Comparison of ENCODE assay signal across 10 mouse cellular contexts in the genomic region with DNA sequence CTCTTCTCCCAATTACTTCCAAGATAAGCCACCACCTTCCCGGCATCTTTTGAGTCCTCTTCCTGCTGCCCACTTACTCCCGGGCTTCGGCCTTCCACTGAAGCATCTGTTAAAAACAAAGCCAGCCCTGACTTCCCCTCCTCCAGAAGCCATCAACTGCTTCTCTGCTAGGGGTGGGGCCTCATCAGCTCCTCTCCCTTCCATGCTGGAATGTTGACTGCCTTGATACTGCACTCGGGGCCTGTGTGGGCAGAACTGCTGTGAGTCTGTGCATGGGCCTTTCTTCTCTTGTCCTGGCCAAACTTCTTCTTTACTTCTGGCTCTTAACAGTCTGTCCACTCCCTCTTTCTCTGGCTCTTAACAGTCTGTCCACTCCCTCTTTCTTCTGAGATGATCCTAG.
DNase-seq lines count a peak whose midpoint lies in the region; ATAC-seq and TF ChIP-seq lines count a peak whose summit lies in the region.
"Had no signal": no experiment of that assay in that cellular context is flagged by ENCODE, and none has a peak within 500 bp of the region (broad histone marks: within the 10 kb centered on the region; RNA-seq: fewer than 3 reads in every experiment).

No protein-coding gene starts in this region.

- H3K9ac ChIP-seq in limb, embryonic 11.5 days (ENCODE audit: low read length) = no peak overlapping the region
- H3K9ac ChIP-seq in limb, embryonic 14.5 days (ENCODE audit: low read depth, low read length, severe bottlenecking) = no peak overlapping the region

- ATAC-seq in limb, embryonic 11.5 days (ENCODE audit: insufficient number of reproducible peaks, low FRiP score, low TSS enrichment, low read depth) = 0 out of 2 replicates have a peak, but pooled peaks have one; percentile 71
- ATAC-seq in limb, embryonic 14.5 days (ENCODE audit: low FRiP score, low read depth) = no peak

- no peaks in the 10 kb centered on the region for H3K9me3 ChIP-seq in limb, embryonic 11.5 days (ENCODE audit: control insufficient read depth, low read length)
- no peaks in the 10 kb centered on the region for H3K9me3 ChIP-seq in limb, embryonic 10.5 days (replicated peaks)
- H3K9me3 ChIP-seq in limb, embryonic 14.5 days (ENCODE audit: control insufficient read depth, low read length) = no peaks in the 10 kb centered on the region

- intact Hi-C loops in left cerebral cortex, postnatal 10 days (cut with DNase I) = no loop called here

- peak; percentile 37 for DNase-seq in adrenal gland, postnatal 14 days
- no peak for DNase-seq in adrenal gland, postnatal 10 days
- peak; percentile 31 for DNase-seq in limb, embryonic 11.5 days (ENCODE audit: low spot score)
- no peak for DNase-seq in limb, embryonic 10.5 days (ENCODE audit: low spot score)
- peak; percentile 12 for DNase-seq in embryo, embryonic 9.5 days (ENCODE audit: extremely low spot score)
- DNase-seq in limb, embryonic 14.5 days (ENCODE audit: low spot score) = peak; percentile 35
- no peak for DNase-seq in left cerebral cortex, postnatal 10 days (ENCODE audit: extremely low spot score in 1 of 2, low spot score in 2 of 2)
- DNase-seq in urinary bladder, postnatal 25 days (ENCODE audit: low spot score) = no peak
- DNase-seq: cerebellum, adult 11-12 months; thymus, adult 18-20 months had no signal

- no peaks in the 10 kb centered on the region for H3K36me3 ChIP-seq in limb, embryonic 11.5 days (ENCODE audit: control insufficient read depth, insufficient read depth, low read length)
- peaks cover 18% of the 10 kb centered on the region for H3K36me3 ChIP-seq in limb, embryonic 10.5 days
- H3K36me3 ChIP-seq in limb, embryonic 14.5 days (ENCODE audit: control insufficient read depth, insufficient read depth, low read length) = 0 out of 2 replicates have a peak, but pooled peaks cover 2% of the 10 kb centered on the region

- H3K4me3 ChIP-seq in limb, embryonic 11.5 days (ENCODE audit: low read depth, low read length) = no peak overlapping the region
- no peak overlapping the region for H3K4me3 ChIP-seq in limb, embryonic 10.5 days
- no peak overlapping the region for H3K4me3 ChIP-seq in limb, embryonic 14.5 days (replicated peaks; ENCODE audit: low read length)

- 9% methylated on average over 4 of the region's 4 CpGs for WGBS in limb, embryonic 11.5 days
- 19% methylated on average over 4 of the region's 4 CpGs for WGBS in limb, embryonic 10.5 days
- WGBS in limb, embryonic 14.5 days = 8% methylated on average over 4 of the region's 4 CpGs

- no peak for TF ChIP-seq POLR2A in limb, embryonic 14.5 days (IDR thresholded peaks at IDR 0.05; ENCODE audit: borderline replicate concordance, extremely low read depth, insufficient read depth, insufficient read length)

- no peak overlapping the region for H3K4me2 ChIP-seq in limb, embryonic 11.5 days (ENCODE audit: low read depth, severe bottlenecking)
- H3K4me2 ChIP-seq in limb, embryonic 14.5 days (replicated peaks; ENCODE audit: low read depth, low read length, severe bottlenecking) = no peak overlapping the region

- no peak overlapping the region for H3K27ac ChIP-seq in limb, embryonic 11.5 days (replicated peaks; ENCODE audit: low read depth, low read length)
- no peak overlapping the region for H3K27ac ChIP-seq in limb, embryonic 10.5 days
- H3K27ac ChIP-seq in limb, embryonic 14.5 days (replicated peaks; ENCODE audit: low read depth, low read length) = peak overlapping the region; percentile 55

- peaks cover 7% of the 10 kb centered on the region; the same call in 1 of the 2 replicates for H3K4me1 ChIP-seq in limb, embryonic 11.5 days (ENCODE audit: control insufficient read depth, insufficient read depth, low read length)
- peaks cover 26% of the 10 kb centered on the region for H3K4me1 ChIP-seq in limb, embryonic 10.5 days
- H3K4me1 ChIP-seq in limb, embryonic 14.5 days (ENCODE audit: control insufficient read depth, insufficient read depth, low read length) = peaks cover 18% of the 10 kb centered on the region

- H3K27me3 ChIP-seq in limb, embryonic 11.5 days (ENCODE audit: control insufficient read depth, insufficient read depth, low read length) = no peaks in the 10 kb centered on the region
- H3K27me3 ChIP-seq in limb, embryonic 10.5 days (ENCODE audit: low read depth, poor library complexity, severe bottlenecking) = no peaks in the 10 kb centered on the region
- no peaks in the 10 kb centered on the region for H3K27me3 ChIP-seq in limb, embryonic 14.5 days (ENCODE audit: control insufficient read depth, insufficient read depth, low read length)

Comparison
In these comparisons a context has a peak if more than half of its experiments do, and no peak if none do; other contexts are left out.
1. DNase-seq: peak in adrenal gland, postnatal 14 days (single experiment), limb, embryonic 11.5 days (single experiment), embryo, embryonic 9.5 days (single experiment) and limb, embryonic 14.5 days (single experiment); none in adrenal gland, postnatal 10 days (single experiment), limb, embryonic 10.5 days (single experiment), left cerebral cortex, postnatal 10 days (0 of 2) and urinary bladder, postnatal 25 days (single experiment).